Mouse (Mus musculus) kidney, adult 2 months (tissue): ENCODE measurements around the gene Ifrd2. TPM values are rescaled to one million over a fixed set of nuclear protein-coding genes. Genes with fewer than 3 reads are reported as not detected.

Experiments
- DNase-seq: peaks from one replicate; pipeline ENCODE4 v3.0.0; 2021
- H3K27ac ChIP-seq: fragments of 200-500 bp; 2 replicates; pipeline ENCODE4 v1.5.1; 2012; ENCODE audit warnings: low read depth, low read length, control low read depth, inconsistent platforms; ENCODE audit not compliant: insufficient read depth
- H3K27me3 ChIP-seq: fragments of 200-500 bp; replicated peaks from 2 replicates; pipeline ENCODE4 v1.6.1; 2012; ENCODE audit warnings: mild to moderate bottlenecking, moderate library complexity, low read length, inconsistent platforms; ENCODE audit not compliant: control insufficient read depth, insufficient read depth
- H3K36me3 ChIP-seq: fragments of 200-500 bp; 2 replicates; pipeline ENCODE4 v1.6.1; 2012; ENCODE audit warnings: mild to moderate bottlenecking, moderate library complexity, low read length, inconsistent platforms; ENCODE audit not compliant: control insufficient read depth, insufficient read depth
- H3K4me1 ChIP-seq: fragments of 200-500 bp; 2 replicates; pipeline ENCODE4 v1.6.1; 2011; ENCODE audit warnings: low read length; ENCODE audit not compliant: control insufficient read depth, insufficient read depth
- H3K4me3 ChIP-seq: fragments of 200-500 bp; 2 replicates; pipeline ENCODE4 v1.5.1; 2011; ENCODE audit warnings: mild to moderate bottlenecking, low read depth, low read length, control low read depth; ENCODE audit not compliant: insufficient read depth
- CTCF ChIP-seq: fragments of 200-500 bp; conservative IDR thresholded peaks from 2 replicates; pipeline ENCODE4 v1.5.1; 2011; ENCODE audit warnings: low read depth, mild to moderate bottlenecking, control low read depth, low read length, moderate library complexity, mixed read lengths; ENCODE audit not compliant: insufficient read depth, insufficient read length
- POLR2A ChIP-seq: fragments of 200-500 bp; IDR thresholded peaks from one replicate; pipeline ENCODE4 v1.6.1; 2011; ENCODE audit warnings: low read depth, low read length, control low read depth
- WGBS: fragments of 180-500 bp; shearing (Covaris S2); methylation state at CpG from one replicate; pipeline ENCODE4 v1.1.7; 2018; 5-methylcytosine and 5-hydroxymethylcytosine counted together
- polyA plus RNA-seq: library from polyadenylated mRNA; depleted of rRNA; stranded (reverse); fragments of >200 nt; gene quantifications from 2 replicates; pipeline ENCODE4 v1.2.3, GENCODE M21; 2012

The Ifrd2 gene
- polyA plus RNA-seq, 1 experiment, result 50.5 TPM

- H3K4me1 ChIP-seq, result peaks cover 33% of the 10 kb centered on the region; the same call in 1 of the 2 replicates
- DNase-seq, result peak; percentile 90
- 8% methylated on average over 63 of the region's 63 CpGs for WGBS
These were observed 36.1 kb upstream of the Ifrd2 start, which contains the start of gene Rassf1 for GRCm38 (mm10) chr9:107551117-107551889. Gene Rassf1 (plus strand): TSS chr9:107551555.

GRCm38 (mm10) chr9:107551890-107552355, 35.5 kb upstream of the Ifrd2 start:
- 33% methylated on average over 8 of the region's 8 CpGs for WGBS
- peaks cover 37% of the 10 kb centered on the region; the same call in 1 of the 2 replicates for H3K4me1 ChIP-seq
- peak overlapping the region; percentile 51 for H3K27ac ChIP-seq
- TF ChIP-seq POLR2A (no peak), CTCF (no peak)
- no peaks in the 10 kb centered on the region for H3K36me3 ChIP-seq
- H3K4me3 ChIP-seq, result peak overlapping the region; percentile 67
- DNase-seq, result no peak
- H3K27me3 ChIP-seq, result no peaks in the 10 kb centered on the region

More at GRCm38 (mm10) chr9:107551117-107551889, 36.1 kb upstream of the Ifrd2 start, which contains the start of gene Rassf1:
- TF ChIP-seq CTCF (no peak), POLR2A (peak; percentile 29)
- Histone ChIP-seq H3K4me3 (peak within 1 kb of the TSS; percentile 67), H3K27me3 (no peaks in the 10 kb centered on the region), H3K36me3 (no peaks in the 10 kb centered on the region), H3K27ac (peak within 1 kb of the TSS; percentile 89)

GRCm38 (mm10) chr9:107552690-107553393, 34.6 kb upstream of the Ifrd2 start:
- WGBS, result 78% methylated on average over 5 of the region's 5 CpGs
- Histone ChIP-seq H3K4me3 (no peak overlapping the region), H3K4me1 (peaks cover 32% of the 10 kb centered on the region; the same call in 1 of the 2 replicates), H3K27ac (no peak overlapping the region), H3K27me3 (no peaks in the 10 kb centered on the region), H3K36me3 (peaks cover 3% of the 10 kb centered on the region; the same call in 1 of the 2 replicates)
- no peak for TF ChIP-seq POLR2A
- no peak for TF ChIP-seq CTCF
- no peak for DNase-seq

- peak overlapping the region; percentile 45 for H3K4me3 ChIP-seq
- peaks cover 28% of the 10 kb centered on the region; the same call in 1 of the 2 replicates for H3K4me1 ChIP-seq
- H3K27ac ChIP-seq, result peak overlapping the region; percentile 70
- TF ChIP-seq CTCF (no peak), POLR2A (no peak)
- peak; percentile 72 for DNase-seq
- H3K36me3 ChIP-seq, result peaks cover 3% of the 10 kb centered on the region; the same call in 1 of the 2 replicates
- no peaks in the 10 kb centered on the region for H3K27me3 ChIP-seq
- 7% methylated on average over 37 of the region's 37 CpGs for WGBS
These were observed 33.7 kb upstream of the Ifrd2 start for GRCm38 (mm10) chr9:107553541-107554318.

GRCm38 (mm10) chr9:107554319-107554825, 33.1 kb upstream of the Ifrd2 start:
- peak overlapping the region; percentile 68 for H3K4me3 ChIP-seq
- H3K27me3 ChIP-seq, result no peaks in the 10 kb centered on the region
- H3K36me3 ChIP-seq, result peaks cover 3% of the 10 kb centered on the region; the same call in 1 of the 2 replicates
- WGBS, result under 1% methylated on average over 53 of the region's 53 CpGs
- TF ChIP-seq CTCF, result no peak
- TF ChIP-seq POLR2A, result peak; percentile 62
- H3K4me1 ChIP-seq, result peaks cover 28% of the 10 kb centered on the region; the same call in 1 of the 2 replicates
- H3K27ac ChIP-seq, result peak overlapping the region; percentile 94
- DNase-seq, result peak; percentile 97

- under 1% methylated on average over 23 of the region's 23 CpGs for WGBS
These were observed 32.4 kb upstream of the Ifrd2 start for GRCm38 (mm10) chr9:107555031-107555457.

More at GRCm38 (mm10) chr9:107555031-107555457, 32.4 kb upstream of the Ifrd2 start:
- H3K4me1 ChIP-seq, result peaks cover 27% of the 10 kb centered on the region; the same call in 1 of the 2 replicates
- DNase-seq, result peak; percentile 80
- peaks cover 3% of the 10 kb centered on the region; the same call in 1 of the 2 replicates for H3K36me3 ChIP-seq
- no peaks in the 10 kb centered on the region for H3K27me3 ChIP-seq
- H3K27ac ChIP-seq, result peak overlapping the region; percentile 94
- TF ChIP-seq POLR2A (no peak), CTCF (no peak)
- H3K4me3 ChIP-seq, result peak overlapping the region; percentile 68
